Mouse (Mus musculus) MEL (cell line): ENCODE data around the gene Lrrc32. TPM values are rescaled to one million over a fixed set of nuclear protein-coding genes. Genes with fewer than 3 reads are reported as not detected.

Experiments used
- DNase-seq: peaks from one replicate; pipeline ENCODE4 v3.0.0; 2011; ENCODE audit warnings: low read depth, low spot score
- H3K27ac ChIP-seq: 2 replicates; pipeline ENCODE4 v1.5.1; 2012; ENCODE audit warnings: low read depth, mild to moderate bottlenecking, control low read depth, low read length, moderate library complexity; ENCODE audit not compliant: control insufficient read depth
- H3K27me3 ChIP-seq, 2 experiments: fragments of 150-350 bp in 1 of 2; sonication (generic) in 1 of 2; 2 replicates each; pipeline ENCODE4 v1.6.1; 2012; ENCODE audit warnings: low read length in 2 of 2, mild to moderate bottlenecking in 2 of 2, improper control_type of control experiment in 1 of 2, moderate library complexity in 1 of 2; ENCODE audit not compliant: insufficient read depth in 2 of 2, control insufficient read depth in 1 of 2
- H3K36me3 ChIP-seq, 2 experiments: 2 replicates each; pipeline ENCODE4 v1.6.1; 2012 to 2014; ENCODE audit warnings: low read length in 2 of 2, improper control_type of control experiment in 1 of 2, inconsistent platforms in 1 of 2, mild to moderate bottlenecking in 1 of 2; ENCODE audit not compliant: insufficient read depth in 2 of 2, control insufficient read depth in 1 of 2
- H3K4me1 ChIP-seq, 2 experiments: fragments of 150-350 bp in 1 of 2; sonication (generic) in 1 of 2; 2 replicates each; pipeline ENCODE4 v1.6.1; 2012; ENCODE audit warnings: low read length in 2 of 2, improper control_type of control experiment in 1 of 2, mild to moderate bottlenecking in 1 of 2; ENCODE audit not compliant: insufficient read depth in 2 of 2, control insufficient read depth in 1 of 2
- H3K4me3 ChIP-seq, 2 experiments: fragments of 150-350 bp in 1 of 2; sonication (generic) in 1 of 2; 2 replicates each; pipeline ENCODE4 v1.5.1; 2012; ENCODE audit warnings: low read depth in 2 of 2, low read length in 2 of 2, mild to moderate bottlenecking in 2 of 2, moderate library complexity in 2 of 2, control low read depth in 1 of 2, improper control_type of control experiment in 1 of 2; ENCODE audit not compliant: control insufficient read depth in 1 of 2, insufficient read depth in 1 of 2
- H3K79me2 ChIP-seq: 2 replicates; pipeline ENCODE4 v1.6.1; 2012; ENCODE audit warnings: mild to moderate bottlenecking, low read length, moderate library complexity; ENCODE audit not compliant: control insufficient read depth, poor library complexity, insufficient read depth
- H3K9ac ChIP-seq: 2 replicates; pipeline ENCODE4 v1.6.1; 2012; ENCODE audit warnings: low read depth, mild to moderate bottlenecking, control low read depth, low read length, moderate library complexity; ENCODE audit not compliant: control insufficient read depth, poor library complexity, severe bottlenecking
- H3K9me3 ChIP-seq: fragments of 150-350 bp; sonication (generic); replicated peaks from 2 replicates; pipeline ENCODE4 v1.6.1; 2012; ENCODE audit warnings: mild to moderate bottlenecking, low read length, improper control_type of control experiment, moderate library complexity; ENCODE audit not compliant: insufficient read depth
- CHD2 ChIP-seq: IDR thresholded peaks from 2 replicates; pipeline ENCODE4 v1.6.1; 2011; ENCODE audit warnings: low read length, improper control_type of control experiment
- E2F4 ChIP-seq: IDR thresholded peaks from 2 replicates; pipeline ENCODE4 v1.6.1; 2011; ENCODE audit warnings: low read depth, low read length, improper control_type of control experiment, borderline replicate concordance
- KAT2A ChIP-seq: conservative IDR thresholded peaks from 2 replicates; pipeline ENCODE4 v1.6.1; 2012; ENCODE audit warnings: low read depth, low read length, improper control_type of control experiment, inconsistent platforms
- MAX ChIP-seq: IDR thresholded peaks from 2 replicates; pipeline ENCODE4 v1.6.1; 2011; ENCODE audit warnings: low read length, improper control_type of control experiment
- MEF2A ChIP-seq: IDR thresholded peaks from 2 replicates; pipeline ENCODE4 v1.6.1; 2014; ENCODE audit warnings: low read depth, mild to moderate bottlenecking, inconsistent platforms, low read length, improper control_type of control experiment; ENCODE audit not compliant: poor library complexity, insufficient replicate concordance, severe bottlenecking; ENCODE audit errors: extremely low read depth
- MYC ChIP-seq: IDR thresholded peaks from 2 replicates; pipeline ENCODE4 v1.6.1; 2011; ENCODE audit warnings: low read depth, mild to moderate bottlenecking, low read length, improper control_type of control experiment, moderate library complexity
- POLR2A ChIP-seq, 2 experiments: IDR thresholded peaks; 2 replicates each; pipeline ENCODE4 v1.6.1; 2011 to 2012; ENCODE audit warnings: low read length in 2 of 2, mild to moderate bottlenecking in 2 of 2, control low read depth in 1 of 2, improper control_type of control experiment in 1 of 2, low read depth in 1 of 2, moderate library complexity in 1 of 2; ENCODE audit not compliant: control insufficient read depth in 1 of 2, insufficient read depth in 1 of 2, poor library complexity in 1 of 2
- POLR2AphosphoS2 ChIP-seq: IDR thresholded peaks from 2 replicates; pipeline ENCODE4 v1.6.1; 2011; ENCODE audit warnings: low read length, improper control_type of control experiment
- RAD21 ChIP-seq: IDR thresholded peaks from 2 replicates; pipeline ENCODE4 v1.6.1; 2011; ENCODE audit warnings: mild to moderate bottlenecking, low read depth, low read length, improper control_type of control experiment
- RCOR1 ChIP-seq: IDR thresholded peaks from 2 replicates; pipeline ENCODE4 v1.6.1; 2012; ENCODE audit warnings: low read depth, mild to moderate bottlenecking, inconsistent platforms, low read length, improper control_type of control experiment
- SIN3A ChIP-seq: IDR thresholded peaks from 2 replicates; pipeline ENCODE4 v1.6.1; 2012; ENCODE audit warnings: low read length, improper control_type of control experiment, inconsistent platforms
- TBP ChIP-seq: IDR thresholded peaks from 2 replicates; pipeline ENCODE4 v1.8.0; 2011; ENCODE audit warnings: low read depth, low read length, improper control_type of control experiment
- TCF12 ChIP-seq: IDR thresholded peaks from 2 replicates; pipeline ENCODE4 v1.6.1; 2014; ENCODE audit warnings: low read depth, mild to moderate bottlenecking, inconsistent platforms, low read length, improper control_type of control experiment, moderate library complexity
- USF1 ChIP-seq: IDR thresholded peaks from 2 replicates; pipeline ENCODE4 v1.6.1; 2014; ENCODE audit warnings: low read depth, mild to moderate bottlenecking, inconsistent platforms, low read length, improper control_type of control experiment, moderate library complexity
- USF2 ChIP-seq, 2 experiments: IDR thresholded peaks; 2 replicates each; pipeline ENCODE4 v1.6.1; 2011 to 2012; ENCODE audit warnings: improper control_type of control experiment in 2 of 2, low read length in 2 of 2, borderline replicate concordance in 1 of 2, inconsistent platforms in 1 of 2, low read depth in 1 of 2, mild to moderate bottlenecking in 1 of 2; ENCODE audit not compliant: insufficient read depth in 1 of 2
- ZC3H11A ChIP-seq: IDR thresholded peaks from 2 replicates; pipeline ENCODE4 v1.6.1; 2012; ENCODE audit warnings: low read depth, mild to moderate bottlenecking, inconsistent platforms, low read length, improper control_type of control experiment
- ZKSCAN1 ChIP-seq: IDR thresholded peaks from 2 replicates; pipeline ENCODE4 v1.6.1; 2012; ENCODE audit warnings: low read depth, mild to moderate bottlenecking, inconsistent platforms, low read length, improper control_type of control experiment, moderate library complexity
- polyA plus RNA-seq, 2 experiments: library from polyadenylated mRNA; stranded (reverse) in 1 of 2; unstranded in 1 of 2; fragments of >175 nt in 1 of 2; fragments of >200 nt in 1 of 2; gene quantifications; 2 replicates each; pipeline versions ENCODE4 v1.2.1 to v1.2.4; 2012; ENCODE audit warnings: low replicate concordance in 2 of 2, low read depth in 1 of 2; ENCODE audit not compliant: insufficient read length in 2 of 2, insufficient read depth in 1 of 2, missing spikeins in 1 of 2
- total RNA-seq: library from RNA; depleted of rRNA; stranded (reverse); fragments of 300-350 nt; gene quantifications from 2 replicates; pipeline ENCODE4 v1.2.3, GENCODE M21; 2012

The Lrrc32 gene
- total and polyA plus RNA-seq, 3 experiments = not detected

DNA sequence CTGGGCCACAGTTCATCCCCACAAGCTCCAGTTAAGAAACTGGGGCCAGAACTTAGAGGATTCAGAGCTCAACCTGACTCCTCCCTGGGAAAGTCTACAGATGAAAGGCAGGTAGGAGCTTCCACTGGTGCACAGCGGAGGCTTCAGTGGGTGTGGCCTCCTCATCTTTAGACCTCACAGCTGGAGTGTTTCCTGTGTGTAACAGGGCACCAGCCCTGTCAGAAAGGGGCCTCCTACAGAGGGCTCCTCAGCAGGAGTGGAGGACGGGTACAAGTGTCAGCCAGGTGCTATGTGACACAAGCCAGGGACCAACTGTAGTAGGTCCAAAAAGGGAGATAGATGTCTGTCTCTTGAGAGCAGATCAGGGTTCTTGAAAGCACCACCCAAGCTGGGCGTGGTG lies 24.2 kb downstream of the Lrrc32 start:
- no peak overlapping the region for H3K4me3 ChIP-seq
- TF ChIP-seq TCF12 (no peak), SIN3A (no peak), USF1 (no peak), KAT2A (no peak), ZC3H11A (no peak), RCOR1 (no peak)
- TF ChIP-seq, all 39 proteins: peak for 0
- no peaks in the 10 kb centered on the region for H3K4me1 ChIP-seq
- no peaks in the 10 kb centered on the region for H3K36me3 ChIP-seq
- H3K79me2 ChIP-seq = no peaks in the 10 kb centered on the region
- H3K27ac ChIP-seq = no peak overlapping the region
- H3K9me3 ChIP-seq = no peaks in the 10 kb centered on the region
- no peak overlapping the region for H3K9ac ChIP-seq
- DNase-seq = no peak
- peaks cover 0 to 6% of the 10 kb centered on the region in 2 experiments; a peak in 3 of 4 replicates for H3K27me3 ChIP-seq

- no peak overlapping the region for H3K27ac ChIP-seq
- H3K4me3 ChIP-seq = no peak overlapping the region
- no peaks in the 10 kb centered on the region for H3K9me3 ChIP-seq
- H3K79me2 ChIP-seq = no peaks in the 10 kb centered on the region
- DNase-seq = no peak
- H3K36me3 ChIP-seq = no peaks in the 10 kb centered on the region
- H3K27me3 ChIP-seq = peaks cover 0 to 8% of the 10 kb centered on the region in 2 experiments; a peak in 3 of 4 replicates
- no peaks in the 10 kb centered on the region for H3K4me1 ChIP-seq
- TF ChIP-seq USF2 (IDR thresholded peaks at IDR 0.05; ENCODE audit: borderline replicate concordance in 1 of 2, insufficient read depth in 1 of 2, low read depth in 1 of 2, low read length in 2 of 2) = no peak
- TF ChIP-seq TBP = no peak
- no peak for TF ChIP-seq ZKSCAN1
- TF ChIP-seq KAT2A = no peak
- no peak for TF ChIP-seq MYC
- no peak for TF ChIP-seq USF1
- TF ChIP-seq POLR2A (IDR thresholded peaks at IDR 0.05; ENCODE audit: control insufficient read depth in 1 of 2, insufficient read depth in 1 of 2, low read depth in 1 of 2, low read length in 2 of 2, poor library complexity in 1 of 2) = no peak
- no peak for TF ChIP-seq RAD21
- TF ChIP-seq E2F4 = no peak
- TF ChIP-seq MAX = no peak
- no peak for TF ChIP-seq TCF12
- no peak for TF ChIP-seq CHD2
- no peak for TF ChIP-seq POLR2AphosphoS2
- TF ChIP-seq MEF2A = no peak
- H3K9ac ChIP-seq = no peak overlapping the region
These were observed 33.5 kb downstream of the Lrrc32 start for GRCm38 (mm10) chr7:98522576-98522975.
